Mouse (Mus musculus) intestine, embryonic 14.5 days (tissue): ENCODE data around the gene Kif21a. TPM values are rescaled to one million over a fixed set of nuclear protein-coding genes. Genes with fewer than 3 reads are reported as not detected.

ENCODE experiments used
- ATAC-seq: fragments of 200-750 bp; cut with Nextera tagmentation; replicated peaks from 2 replicates; pipeline ENCODE4 v1.8.0; 2017; ENCODE audit warnings: low read depth, moderate number of reproducible peaks, moderate TSS enrichment, moderate library complexity; ENCODE audit not compliant: low FRiP score, low TSS enrichment
- DNase-seq: peaks from one replicate; pipeline ENCODE4 v3.0.0-alpha.2; 2018; ENCODE audit warnings: low spot score
- H3K27ac ChIP-seq: fragments of 300-500 bp; sonication (generic); 2 replicates; pipeline ENCODE4 v1.5.1; 2014; ENCODE audit warnings: low read depth, mild to moderate bottlenecking, control low read depth
- H3K27me3 ChIP-seq: fragments of 300-500 bp; sonication (generic); replicated peaks from 2 replicates; pipeline ENCODE4 v1.6.1; 2014; ENCODE audit warnings: low read length, control low read depth; ENCODE audit not compliant: control insufficient read depth, insufficient read depth
- H3K36me3 ChIP-seq: fragments of 300-500 bp; sonication (generic); 2 replicates; pipeline ENCODE4 v1.6.1; 2014; ENCODE audit warnings: low read length, control low read depth; ENCODE audit not compliant: control insufficient read depth, insufficient read depth
- H3K4me1 ChIP-seq: fragments of 300-500 bp; sonication (generic); replicated peaks from 2 replicates; pipeline ENCODE4 v1.6.1; 2014; ENCODE audit warnings: low read length, control low read depth, mixed read lengths; ENCODE audit not compliant: control insufficient read depth, insufficient read depth
- H3K4me2 ChIP-seq: fragments of 300-500 bp; sonication (generic); 2 replicates; pipeline ENCODE4 v1.6.1; 2014; ENCODE audit warnings: low read length
- H3K4me3 ChIP-seq: fragments of 300-500 bp; sonication (generic); 2 replicates; pipeline ENCODE4 v1.5.1; 2014; ENCODE audit warnings: low read depth, low read length, control low read depth, mixed read lengths
- H3K9ac ChIP-seq: fragments of 300-500 bp; sonication (generic); 2 replicates; pipeline ENCODE4 v1.6.1; 2014; ENCODE audit warnings: mild to moderate bottlenecking, low read length
- H3K9me3 ChIP-seq: fragments of 300-500 bp; sonication (generic); 2 replicates; pipeline ENCODE4 v1.6.1; 2016; ENCODE audit warnings: low read length, control low read depth; ENCODE audit not compliant: control insufficient read depth
- WGBS: fragments of 180-500 bp; shearing (Covaris S2); extraction: QIAGEN DNeasy Blood & Tissue Kit; methylation state at CpG from one replicate; pipeline ENCODE4 v1.1.7; 2014; 5-methylcytosine and 5-hydroxymethylcytosine counted together
- polyA plus RNA-seq: library from polyadenylated mRNA; unstranded; fragments of >200 nt; fragmentation: Nextera tagmentation; extraction: Ambion mirVana; gene quantifications from 2 replicates; pipeline ENCODE4 v1.2.1, GENCODE M21; 2014

Kif21a gene
- 12.5 and 12.8 TPM in 2 replicates for polyA plus RNA-seq

DNA sequence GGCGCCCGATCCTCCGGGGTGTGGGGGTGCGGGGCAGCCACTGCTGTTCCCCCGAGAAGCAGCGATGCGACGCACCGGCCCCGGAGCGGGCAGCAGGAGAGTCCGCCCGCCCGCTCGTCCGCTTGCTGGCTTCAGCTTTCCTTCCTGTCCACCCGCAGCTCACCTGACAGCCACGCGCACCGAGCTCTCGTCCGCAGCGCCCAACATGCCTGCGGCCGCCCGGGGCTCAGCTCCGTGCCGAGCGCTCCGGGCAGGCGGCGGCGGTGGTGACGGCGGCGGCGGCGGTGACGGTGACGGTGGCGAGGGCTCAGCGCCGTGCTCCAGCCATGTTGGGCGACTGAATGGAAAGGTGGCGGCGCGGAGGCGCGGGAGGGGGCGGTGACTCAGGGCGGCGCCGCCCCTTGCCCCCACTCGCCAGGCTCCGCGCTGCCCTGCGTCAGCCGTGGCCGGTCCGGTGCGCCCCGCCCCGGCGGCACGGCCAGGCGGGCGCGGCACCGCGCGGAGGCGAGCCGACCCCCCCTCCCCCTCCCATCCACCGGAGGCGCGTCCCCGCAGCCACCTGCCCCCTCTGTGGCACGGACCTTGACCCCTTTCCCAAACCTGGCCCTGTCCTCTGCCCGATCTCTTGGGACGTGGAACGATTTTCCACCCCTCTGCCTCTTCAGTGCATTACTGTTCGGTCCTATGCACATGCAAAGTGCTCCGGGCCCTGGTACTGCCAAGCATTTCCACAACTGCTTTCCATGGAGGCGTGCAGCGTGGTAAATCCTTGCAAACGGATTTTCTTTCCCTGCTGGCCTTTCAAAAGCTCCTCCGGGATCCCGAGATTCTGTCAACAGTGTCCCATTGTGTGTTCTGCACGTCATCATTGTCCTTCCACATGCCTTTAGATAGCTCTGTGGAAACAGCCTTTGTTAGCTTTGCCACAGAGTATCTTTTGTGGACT is at the start of gene Kif21a:
Gene Kif21a (minus strand): TSS at position 453 of the 946 bp plus-strand sequence.
- WGBS = 1% methylated on average over 73 of the region's 89 CpGs
- H3K27ac ChIP-seq = peak within 1 kb of the TSS; percentile 78
- no peaks in the 10 kb centered on the region for H3K4me1 ChIP-seq

GRCm38 (mm10) chr15:91096606-91097005 is 46.9 kb upstream of the Kif21a start:
- no peaks in the 10 kb centered on the region for H3K9me3 ChIP-seq
- 80% methylated on average over 6 of the region's 6 CpGs for WGBS

More for the DNA sequence above, at the start of gene Kif21a:
- Histone ChIP-seq H3K36me3 (no peaks in the 10 kb centered on the region), H3K9ac (peak within 1 kb of the TSS; percentile 60), H3K27me3 (no peaks in the 10 kb centered on the region), H3K4me2 (peak within 1 kb of the TSS; percentile 97), H3K9me3 (no peaks in the 10 kb centered on the region), H3K4me3 (peak within 1 kb of the TSS; percentile 88)
- ATAC-seq (peak; percentile 94), DNase-seq (peak; percentile 83)

DNA sequence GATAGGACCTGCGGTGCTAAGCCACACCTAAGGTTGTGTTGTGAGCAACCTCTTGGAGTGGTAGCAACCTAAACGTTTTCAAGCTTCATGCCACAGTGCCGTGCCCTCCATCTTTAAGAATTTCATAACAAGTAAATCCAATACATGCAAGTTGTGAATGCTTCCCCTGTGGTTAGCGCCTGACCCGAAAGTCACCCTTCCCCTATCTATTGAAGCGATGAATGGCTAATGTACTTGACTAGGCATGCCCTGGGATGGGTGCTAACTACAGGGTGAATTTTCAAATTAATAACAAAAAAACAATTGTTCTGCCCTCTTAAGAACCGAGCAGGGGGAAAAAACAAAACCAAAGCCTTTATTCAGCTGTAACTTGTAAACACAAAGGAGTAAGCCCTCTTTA is 39.7 kb upstream of the Kif21a start:
- no peak for DNase-seq
- Histone ChIP-seq H3K27me3 (no peaks in the 10 kb centered on the region), H3K4me3 (no peak overlapping the region), H3K9me3 (no peaks in the 10 kb centered on the region), H3K4me2 (no peak overlapping the region), H3K36me3 (no peaks in the 10 kb centered on the region), H3K27ac (no peak overlapping the region), H3K9ac (no peak overlapping the region), H3K4me1 (peaks cover 4% of the 10 kb centered on the region; the same call in 1 of the 2 replicates)
- no peak for ATAC-seq
- 86% methylated on average over 7 of the region's 7 CpGs for WGBS

More at GRCm38 (mm10) chr15:91096606-91097005, 46.9 kb upstream of the Kif21a start:
- Histone ChIP-seq H3K9ac (no peak overlapping the region), H3K4me2 (no peak overlapping the region), H3K36me3 (no peaks in the 10 kb centered on the region), H3K4me3 (no peak overlapping the region), H3K4me1 (peaks cover 4% of the 10 kb centered on the region; the same call in 1 of the 2 replicates), H3K27ac (no peak overlapping the region), H3K27me3 (no peaks in the 10 kb centered on the region)
- DNase-seq = no peak
- ATAC-seq = no peak

- Histone ChIP-seq H3K9ac (no peak overlapping the region), H3K4me2 (no peak overlapping the region), H3K9me3 (no peaks in the 10 kb centered on the region), H3K36me3 (no peaks in the 10 kb centered on the region), H3K27ac (no peak overlapping the region), H3K4me1 (peaks cover 4% of the 10 kb centered on the region; the same call in 1 of the 2 replicates), H3K4me3 (no peak overlapping the region), H3K27me3 (no peaks in the 10 kb centered on the region)
- 81% methylated on average over 12 of the region's 12 CpGs for WGBS
- no peak for DNase-seq
- no peak for ATAC-seq
These were observed 38.3 kb upstream of the Kif21a start for GRCm38 (mm10) chr15:91088071-91088470.

DNA sequence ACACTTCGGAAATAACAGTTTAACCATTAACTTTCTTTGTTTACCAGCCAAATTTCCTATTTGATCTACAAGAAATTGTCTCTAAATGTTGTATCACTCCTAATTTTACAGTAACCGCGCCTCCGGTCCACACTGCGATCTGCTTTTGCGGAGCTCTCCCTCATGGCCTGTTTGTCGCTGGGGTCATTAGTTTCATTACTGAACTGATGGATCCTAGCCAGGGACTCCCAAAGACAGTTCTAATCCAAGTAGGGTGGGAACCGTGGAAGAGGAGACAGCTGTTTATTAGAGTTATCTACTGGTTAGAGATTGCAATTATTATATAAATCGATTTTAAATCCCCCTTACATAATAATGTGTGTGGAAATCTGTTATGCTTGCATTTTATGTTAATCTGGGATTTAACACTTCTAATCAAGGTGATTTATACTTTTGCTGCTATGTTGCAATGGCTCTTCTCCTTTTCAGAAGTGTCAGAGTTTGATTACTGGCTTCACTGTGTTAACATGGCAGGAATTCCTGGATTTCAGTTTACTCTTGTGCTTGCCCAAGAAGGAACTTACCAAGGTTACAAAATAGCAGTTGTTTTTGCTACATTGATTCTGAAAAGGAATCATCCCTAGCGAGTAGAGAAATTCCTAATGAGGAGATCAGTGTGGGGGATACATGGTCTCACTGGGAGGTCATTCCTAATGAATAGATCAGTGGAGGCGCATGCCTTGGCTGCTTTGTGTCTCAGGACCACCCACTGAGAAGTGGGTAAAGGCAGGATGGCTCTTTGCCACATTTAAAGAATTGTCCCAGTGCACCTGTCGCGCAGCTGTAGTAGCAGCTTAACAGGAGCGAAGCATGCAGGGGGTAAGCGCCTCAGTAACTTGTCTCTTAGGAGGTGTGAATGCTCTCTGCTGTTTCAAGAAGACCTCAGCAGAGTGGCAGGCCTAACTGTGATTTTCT is 28.0 kb upstream of the Kif21a start:
- 40% methylated on average over 15 of the region's 15 CpGs for WGBS
- Histone ChIP-seq H3K4me1 (no peaks in the 10 kb centered on the region), H3K4me3 (no peak overlapping the region), H3K36me3 (no peaks in the 10 kb centered on the region), H3K27me3 (no peaks in the 10 kb centered on the region), H3K4me2 (no peak overlapping the region), H3K27ac (no peak overlapping the region), H3K9ac (no peak overlapping the region), H3K9me3 (no peaks in the 10 kb centered on the region)
- ATAC-seq (no peak), DNase-seq (no peak)

DNA sequence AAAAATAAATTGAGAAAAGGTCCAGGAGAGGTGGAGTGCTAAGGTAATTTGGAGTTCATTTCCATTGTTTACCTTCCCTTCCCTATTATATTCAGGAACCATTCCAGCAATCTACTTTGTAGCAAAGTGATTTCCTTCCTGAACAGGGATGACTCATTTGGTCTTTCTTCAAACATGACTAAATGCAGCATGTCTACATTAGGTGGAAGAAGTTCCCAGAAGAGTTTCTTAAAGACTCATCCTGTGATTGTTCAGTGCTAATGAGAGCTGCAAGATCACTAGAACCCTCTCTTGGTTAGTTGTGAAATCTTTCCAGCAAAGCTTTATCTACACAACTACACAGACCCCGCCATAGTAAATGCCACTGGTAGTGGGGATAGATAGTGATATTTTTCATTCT is 22.7 kb upstream of the Kif21a start:
- 79% methylated on average over 1 of the region's 1 CpGs for WGBS
- H3K27ac ChIP-seq = no peak overlapping the region
- ATAC-seq (no peak), DNase-seq (no peak)
- H3K4me2 ChIP-seq = no peak overlapping the region
- H3K9me3 ChIP-seq = no peaks in the 10 kb centered on the region
- H3K27me3 ChIP-seq = no peaks in the 10 kb centered on the region
- H3K4me1 ChIP-seq = no peaks in the 10 kb centered on the region
- H3K9ac ChIP-seq = no peak overlapping the region
- no peaks in the 10 kb centered on the region for H3K36me3 ChIP-seq
- no peak overlapping the region for H3K4me3 ChIP-seq

- 87% methylated on average over 12 of the region's 12 CpGs for WGBS
- no peaks in the 10 kb centered on the region for H3K27me3 ChIP-seq
- no peaks in the 10 kb centered on the region for H3K36me3 ChIP-seq
- no peaks in the 10 kb centered on the region for H3K4me1 ChIP-seq
- ATAC-seq = no peak
- no peak overlapping the region for H3K4me3 ChIP-seq
- no peaks in the 10 kb centered on the region for H3K9me3 ChIP-seq
- H3K27ac ChIP-seq = no peak overlapping the region
- no peak overlapping the region for H3K4me2 ChIP-seq
- no peak overlapping the region for H3K9ac ChIP-seq
- no peak for DNase-seq
These were observed 14.6 kb upstream of the Kif21a start for GRCm38 (mm10) chr15:91064310-91064826.

DNA sequence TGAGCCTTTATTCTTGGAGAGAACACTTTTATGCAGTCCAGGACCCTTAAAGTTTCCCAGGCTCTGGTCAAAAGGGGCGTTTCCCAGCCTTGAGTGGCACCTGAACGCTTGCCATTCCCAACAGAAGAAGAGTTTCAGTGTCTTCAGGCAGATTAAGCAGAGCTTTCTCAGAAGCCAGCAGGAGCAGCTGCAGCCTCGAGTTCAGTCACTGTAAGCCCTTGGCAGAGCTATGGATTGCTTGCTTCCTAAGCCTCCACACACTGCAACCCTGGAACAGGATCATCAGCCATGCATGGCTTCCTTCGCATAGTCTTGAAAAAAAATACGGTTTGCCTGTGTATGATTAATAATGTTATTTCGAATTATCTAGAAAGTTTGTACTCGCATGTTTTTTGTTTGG is 14.1 kb upstream of the Kif21a start:
- Histone ChIP-seq H3K9ac (no peak overlapping the region), H3K4me2 (no peak overlapping the region), H3K9me3 (no peaks in the 10 kb centered on the region), H3K27me3 (no peaks in the 10 kb centered on the region), H3K4me3 (no peak overlapping the region), H3K36me3 (no peaks in the 10 kb centered on the region), H3K4me1 (no peaks in the 10 kb centered on the region), H3K27ac (no peak overlapping the region)
- ATAC-seq (no peak), DNase-seq (no peak)
- WGBS = 76% methylated on average over 7 of the region's 7 CpGs
